Mouse (Mus musculus) liver, embryonic 14.5 days (tissue): ENCODE data around the gene Syce1.

Experiments used
- CTCF ChIP-seq: IDR thresholded peaks from 2 replicates; pipeline ENCODE4 v1.5.1; 2016; ENCODE audit warnings: antibody characterized with exemption, low read depth, control low read depth
- EP300 ChIP-seq: IDR thresholded peaks from 2 replicates; pipeline ENCODE4 v1.6.1; 2016; ENCODE audit warnings: antibody characterized with exemption, low read depth

- TF ChIP-seq CTCF = no peak
- no peak for TF ChIP-seq EP300
These were observed 40.2 kb downstream of the Syce1 start for GRCm38 (mm10) chr7:140747402-140747801.
